Mouse (Mus musculus): Measurements from ENCODE around the gene Ubtd1.

The Ubtd1 gene

GRCm38 (mm10) chr19:41981595-41981927 lies at the start of gene Ubtd1:
Ubtd1 (plus strand) TSS chr19:41981763.
- in situ Hi-C loops (cut with MseI, MboI) = no loop called here

- in situ Hi-C loops (cut with MseI, MboI) = no loop called here
These were observed 48.9 kb upstream of the Ubtd1 start for GRCm38 (mm10) chr19:41932686-41933085.

- in situ Hi-C loops (cut with MseI, MboI) = no loop called here
These were observed 48.1 kb upstream of the Ubtd1 start, which contains the start of the genes Exosc1 and Zdhhc16 for GRCm38 (mm10) chr19:41933179-41934086. Exosc1 (minus strand) TSS chr19:41933423. Zdhhc16 (plus strand) TSS chr19:41933480.

DNA sequence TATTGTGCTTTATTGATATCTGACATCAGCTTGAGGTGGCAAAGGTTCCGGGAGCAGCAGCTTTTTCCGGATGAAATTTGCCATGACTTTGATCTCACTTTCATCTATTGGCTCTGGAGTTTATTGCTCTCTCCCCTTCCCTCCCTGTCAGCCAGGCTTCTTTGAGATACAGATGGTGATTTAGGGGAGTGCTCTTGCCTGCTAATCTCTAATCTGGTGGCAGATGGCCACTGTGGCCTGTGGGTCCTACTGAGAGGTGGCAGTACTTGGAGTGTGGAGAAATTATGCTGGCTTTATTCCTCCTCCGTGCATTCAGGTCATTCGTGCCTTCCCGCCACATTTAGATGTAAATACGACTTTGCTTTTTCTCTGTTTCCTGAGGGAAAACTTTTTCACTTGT lies 47.4 kb upstream of the Ubtd1 start:
- in situ Hi-C loops (cut with MseI, MboI) = no loop called here

GRCm38 (mm10) chr19:41935921-41936320 lies 45.6 kb upstream of the Ubtd1 start:
- in situ Hi-C loops (cut with MseI, MboI) = no loop called here

- in situ Hi-C loops (cut with MseI, MboI) = no loop called here
These were observed 43.0 kb upstream of the Ubtd1 start for GRCm38 (mm10) chr19:41938539-41938938.

DNA sequence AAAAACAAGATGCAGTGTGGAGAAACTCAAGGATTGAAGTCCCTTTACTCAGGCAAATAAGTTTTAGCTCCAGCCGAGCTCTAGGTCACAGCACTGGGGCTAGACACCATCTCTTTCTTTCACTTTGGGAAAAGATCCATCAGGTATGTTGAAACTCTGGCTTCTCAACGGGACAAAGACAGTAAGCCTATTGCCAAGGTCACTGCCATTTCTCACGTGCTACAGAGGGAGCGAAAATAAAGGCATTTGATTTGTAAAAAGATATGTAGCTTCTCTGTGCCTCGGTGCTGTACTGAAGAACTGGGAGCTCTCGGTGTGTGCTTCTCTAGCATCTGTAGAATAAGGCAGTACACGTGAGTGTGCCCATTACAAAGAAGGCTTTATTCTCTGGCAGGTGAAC lies 37.7 kb upstream of the Ubtd1 start:
- in situ Hi-C loops (cut with MseI, MboI) = no loop called here

GRCm38 (mm10) chr19:41952287-41952686 lies 29.3 kb upstream of the Ubtd1 start:
- in situ Hi-C loops (cut with MseI, MboI) = no loop called here

DNA sequence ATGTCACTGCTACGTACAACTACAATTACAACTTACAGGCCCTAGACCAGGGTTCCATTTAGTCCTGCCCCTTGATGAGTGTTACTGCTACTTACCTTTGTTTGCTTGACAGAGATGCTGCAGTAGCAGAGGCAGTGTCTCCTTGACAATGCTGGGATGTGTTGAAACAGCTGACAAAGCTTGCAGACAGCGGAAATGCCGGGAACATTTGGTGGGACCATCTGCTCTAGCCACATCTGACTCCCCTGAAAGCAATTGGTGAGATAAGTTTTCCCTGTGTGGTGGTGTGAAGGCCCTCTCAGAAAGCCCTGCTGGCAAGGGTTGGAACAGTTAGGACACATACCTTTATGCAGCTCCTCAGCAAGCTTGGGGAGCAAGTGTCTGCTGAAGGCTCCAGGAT lies 28.0 kb upstream of the Ubtd1 start:
- in situ Hi-C loops (cut with MseI, MboI) = no loop called here

- in situ Hi-C loops (cut with MseI, MboI) = no loop called here
These were observed 11.9 kb upstream of the Ubtd1 start for GRCm38 (mm10) chr19:41969618-41970017.

DNA sequence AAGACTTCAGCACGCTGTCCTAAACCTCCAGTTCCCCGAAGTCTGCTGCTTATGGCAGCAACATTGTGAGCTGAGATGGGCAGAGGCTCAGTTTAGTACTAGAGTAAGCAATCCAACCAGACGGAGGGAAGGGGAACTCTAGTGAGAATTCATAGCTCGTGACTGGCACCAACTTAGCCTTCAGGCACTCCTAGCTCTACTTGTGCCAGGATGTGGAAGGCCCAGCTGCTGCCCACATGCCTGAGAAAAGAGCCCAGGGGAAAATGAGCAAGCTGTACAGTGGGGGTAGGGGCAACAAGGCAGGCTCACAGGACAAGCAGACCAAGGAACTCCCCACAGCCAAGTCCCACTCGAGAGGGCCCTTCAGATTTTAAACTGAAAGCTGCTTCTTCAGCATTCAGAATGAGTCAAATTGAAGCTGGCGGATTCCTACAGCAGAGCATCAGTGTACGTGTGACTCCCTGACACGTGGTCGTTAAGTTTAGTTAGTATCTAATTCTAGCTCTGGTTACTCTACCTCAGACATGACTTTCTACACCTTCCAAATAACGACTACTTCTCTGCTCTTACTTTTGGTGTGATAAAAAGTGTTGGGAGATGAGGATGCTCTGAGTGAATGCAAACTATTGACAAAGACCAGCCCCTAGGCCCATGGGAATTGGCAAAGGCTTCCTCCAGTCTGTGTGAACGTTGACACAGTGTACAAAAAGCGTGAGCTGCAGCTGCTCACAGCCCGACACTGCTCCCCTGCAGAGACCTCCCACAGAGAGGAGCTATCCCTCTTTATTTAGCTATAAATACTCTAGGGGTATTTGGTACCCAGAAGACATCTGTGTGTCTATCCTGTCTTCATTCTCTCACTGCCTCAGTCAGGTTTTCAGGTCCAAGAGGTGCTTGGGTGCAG lies 7.4 kb upstream of the Ubtd1 start:
- in situ Hi-C loops (cut with MseI, MboI) = no loop called here

- in situ Hi-C loops (cut with MseI, MboI) = no loop called here
These were observed 1.1 kb upstream of the Ubtd1 start for GRCm38 (mm10) chr19:41980422-41980818.

GRCm38 (mm10) chr19:41980819-41981594 lies 556 bp upstream of the Ubtd1 start, which contains the start of gene Mms19:
Mms19 (minus strand) TSS chr19:41981157.
- in situ Hi-C loops (cut with MseI, MboI) = no loop called here

- in situ Hi-C loops (cut with MseI, MboI) = no loop called here
These were observed 598 bp downstream of the Ubtd1 start for GRCm38 (mm10) chr19:41981931-41982790.

- in situ Hi-C loops (cut with MseI, MboI) = no loop called here
These were observed 1.2 kb downstream of the Ubtd1 start for GRCm38 (mm10) chr19:41982791-41983150.

GRCm38 (mm10) chr19:41985994-41986393 lies 4.4 kb downstream of the Ubtd1 start:
- in situ Hi-C loops (cut with MseI, MboI) = no loop called here

- in situ Hi-C loops (cut with MseI, MboI) = no loop called here
These were observed 5.6 kb downstream of the Ubtd1 start for GRCm38 (mm10) chr19:41987206-41987605.

GRCm38 (mm10) chr19:41989810-41990209 lies 8.2 kb downstream of the Ubtd1 start:
- in situ Hi-C loops (cut with MseI, MboI) = no loop called here

DNA sequence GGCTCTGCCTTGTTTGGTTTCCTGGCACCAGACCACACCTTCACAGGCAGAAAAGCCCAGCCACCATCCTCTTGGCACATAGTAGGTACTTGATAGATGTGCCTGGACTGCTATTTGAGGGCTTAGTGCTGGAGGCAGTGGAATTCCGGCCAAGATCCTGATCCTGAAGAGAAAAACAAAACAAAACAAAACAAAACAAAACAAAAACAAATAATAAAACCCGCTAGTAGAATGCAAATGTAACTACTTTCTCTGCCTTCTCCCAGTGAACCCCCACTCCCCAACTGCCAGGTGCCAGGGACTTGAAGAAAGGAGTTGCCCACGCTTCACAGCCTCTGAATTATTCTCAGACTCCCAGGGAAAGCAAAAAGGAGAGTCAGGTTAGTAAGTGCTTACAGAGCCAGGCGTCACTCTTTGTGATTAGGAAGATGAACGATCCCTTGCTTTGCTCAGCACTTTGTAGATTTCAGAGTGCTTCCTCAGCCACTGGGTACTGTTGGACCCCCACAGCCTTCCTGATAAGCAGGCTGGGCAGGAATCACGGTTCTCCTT lies 10.4 kb downstream of the Ubtd1 start:
- in situ Hi-C loops (cut with MseI, MboI) = no loop called here

DNA sequence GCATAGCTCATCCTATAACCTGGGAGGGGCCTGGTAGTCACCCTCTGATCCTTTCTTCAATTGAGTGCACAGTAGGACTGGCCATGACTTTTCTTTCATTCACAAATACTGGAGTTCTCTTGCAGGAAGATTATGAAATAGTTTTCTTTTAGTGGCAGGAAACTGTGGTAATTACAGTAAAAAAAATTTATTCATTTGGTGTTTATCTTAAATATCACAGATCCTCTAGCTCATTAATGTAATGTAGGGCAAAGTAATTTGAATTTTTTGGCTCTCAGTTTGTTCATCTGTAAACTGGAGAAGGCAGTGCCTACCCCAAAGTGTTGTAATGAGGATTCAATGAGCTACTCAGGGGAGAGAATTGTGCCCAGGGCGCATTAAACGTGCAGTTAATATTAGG lies 11.4 kb downstream of the Ubtd1 start:
- in situ Hi-C loops (cut with MseI, MboI) = no loop called here

Measured in mouse trophoblast stem cell (cell line).